Mouse (Mus musculus): Measurements from ENCODE around the gene Nek4. TPM values are rescaled to one million over a fixed set of nuclear protein-coding genes. Genes with fewer than 3 reads are reported as not detected.

The Nek4 gene
- total RNA-seq (2021), result 10 to 100 TPM; 15.6 to 18.9 TPM

GRCm38 (mm10) chr14:30951154-30951825 lies at the start of gene Nek4:
TSS of gene Nek4 (plus strand) at chr14:30951377.
- intact Hi-C loops (cut with DNase I), result loop anchor here (1.0 to 2.0 kb wide), 2 partner anchors 23 to 50 kb away; partner anchors contain the start of genes Glt8d1 and Spcs1
- peak; percentile 95 to 99 for DNase-seq (ENCODE audit: low spot score in 2 of 2)

GRCm38 (mm10) chr14:30902628-30903027 lies 48.5 kb upstream of the Nek4 start:
- intact Hi-C loops (cut with DNase I), result loop anchor here (5.0 kb wide), 1 partner anchor 35 kb away; no protein-coding TSS in a partner anchor
- no peak for DNase-seq (ENCODE audit: low spot score in 2 of 2)

GRCm38 (mm10) chr14:30903036-30903435 lies 48.1 kb upstream of the Nek4 start:
- no peak for DNase-seq (ENCODE audit: low spot score in 2 of 2)
- intact Hi-C loops (cut with DNase I), result loop anchor here (5.0 kb wide), 1 partner anchor 34 kb away; no protein-coding TSS in a partner anchor

GRCm38 (mm10) chr14:30904307-30904706 lies 46.9 kb upstream of the Nek4 start:
- DNase-seq (ENCODE audit: low spot score in 2 of 2), result no peak
- intact Hi-C loops (cut with DNase I), result loop anchor here (5.0 kb wide), 1 partner anchor 33 kb away; no protein-coding TSS in a partner anchor

- no peak for DNase-seq (ENCODE audit: low spot score in 2 of 2)
- intact Hi-C loops (cut with DNase I), result no loop called here
These were observed 45.2 kb upstream of the Nek4 start for GRCm38 (mm10) chr14:30906001-30906400.

- intact Hi-C loops (cut with DNase I), result no loop called here
- DNase-seq (ENCODE audit: low spot score in 2 of 2), result no peak
These were observed 43.3 kb upstream of the Nek4 start for GRCm38 (mm10) chr14:30907814-30908265.

GRCm38 (mm10) chr14:30911141-30911540 lies 40.0 kb upstream of the Nek4 start:
- no peak for DNase-seq (ENCODE audit: low spot score in 2 of 2)
- intact Hi-C loops (cut with DNase I), result no loop called here

- DNase-seq (ENCODE audit: low spot score in 2 of 2), result no peak
These were observed 38.5 kb upstream of the Nek4 start for GRCm38 (mm10) chr14:30912641-30913040.

GRCm38 (mm10) chr14:30913404-30913803 lies 37.8 kb upstream of the Nek4 start:
- intact Hi-C loops (cut with DNase I), result no loop called here
- no peak for DNase-seq (ENCODE audit: low spot score in 2 of 2)

More at GRCm38 (mm10) chr14:30912641-30913040, 38.5 kb upstream of the Nek4 start:
- intact Hi-C loops (cut with DNase I), result no loop called here

GRCm38 (mm10) chr14:30916516-30916915 lies 34.7 kb upstream of the Nek4 start:
- intact Hi-C loops (cut with DNase I), result no loop called here
- DNase-seq (ENCODE audit: low spot score in 2 of 2), result no peak

GRCm38 (mm10) chr14:30922053-30922670 lies 29.0 kb upstream of the Nek4 start:
- peak in 1 of 2 experiments; percentile 22 for DNase-seq (ENCODE audit: low spot score in 2 of 2)
- intact Hi-C loops (cut with DNase I), result no loop called here

GRCm38 (mm10) chr14:30923375-30924105 lies 27.6 kb upstream of the Nek4 start, which contains the start of gene Itih3:
TSS of gene Itih3 (minus strand) at chr14:30923760.
- DNase-seq (ENCODE audit: low spot score in 2 of 2), result peak; percentile 14 to 65
- intact Hi-C loops (cut with DNase I), result no loop called here

- no peak for DNase-seq (ENCODE audit: low spot score in 2 of 2)
- intact Hi-C loops (cut with DNase I), result no loop called here
These were observed 25.7 kb upstream of the Nek4 start for GRCm38 (mm10) chr14:30925492-30925891.

- intact Hi-C loops (cut with DNase I), result no loop called here
- no peak for DNase-seq (ENCODE audit: low spot score in 2 of 2)
These were observed 20.8 kb upstream of the Nek4 start for GRCm38 (mm10) chr14:30930386-30930785.

- intact Hi-C loops (cut with DNase I), result no loop called here
- no peak for DNase-seq (ENCODE audit: low spot score in 2 of 2)
These were observed 17.8 kb upstream of the Nek4 start for GRCm38 (mm10) chr14:30933351-30933750.

GRCm38 (mm10) chr14:30942254-30942653 lies 8.9 kb upstream of the Nek4 start:
- no peak for DNase-seq (ENCODE audit: low spot score in 2 of 2)
- intact Hi-C loops (cut with DNase I), result no loop called here

GRCm38 (mm10) chr14:30943038-30943437 lies 8.1 kb upstream of the Nek4 start, which contains the start of gene Itih1:
TSS of gene Itih1 (minus strand) at chr14:30943289.
- no peak for DNase-seq (ENCODE audit: low spot score in 2 of 2)
- intact Hi-C loops (cut with DNase I), result no loop called here

- intact Hi-C loops (cut with DNase I), result loop anchor here (2.0 kb wide), 1 partner anchor 77 kb away; no protein-coding TSS in a partner anchor
- peak; percentile 64 to 65 for DNase-seq (ENCODE audit: low spot score in 2 of 2)
These were observed 7.1 kb upstream of the Nek4 start for GRCm38 (mm10) chr14:30943860-30944674.

- intact Hi-C loops (cut with DNase I), result loop anchor here (2.0 kb wide), 1 partner anchor 78 kb away; no protein-coding TSS in a partner anchor
- DNase-seq (ENCODE audit: low spot score in 2 of 2), result no peak
These were observed 6.4 kb upstream of the Nek4 start for GRCm38 (mm10) chr14:30944745-30945144.
